Mouse (Mus musculus) spleen, adult 2 months (tissue): Measurements from ENCODE around the gene Cntn4.

Source experiments
- CTCF ChIP-seq: fragments of 200-500 bp; IDR thresholded peaks from 2 replicates; pipeline ENCODE4 v1.5.1; 2011; ENCODE audit warnings: mild to moderate bottlenecking, inconsistent platforms; ENCODE audit not compliant: insufficient read depth, insufficient read length, insufficient replicate concordance; ENCODE audit errors: extremely low read depth
- POLR2A ChIP-seq: fragments of 200-500 bp; IDR thresholded peaks from 2 replicates; pipeline ENCODE4 v1.6.1; 2011; ENCODE audit warnings: low read depth, low read length, inconsistent platforms

DNA sequence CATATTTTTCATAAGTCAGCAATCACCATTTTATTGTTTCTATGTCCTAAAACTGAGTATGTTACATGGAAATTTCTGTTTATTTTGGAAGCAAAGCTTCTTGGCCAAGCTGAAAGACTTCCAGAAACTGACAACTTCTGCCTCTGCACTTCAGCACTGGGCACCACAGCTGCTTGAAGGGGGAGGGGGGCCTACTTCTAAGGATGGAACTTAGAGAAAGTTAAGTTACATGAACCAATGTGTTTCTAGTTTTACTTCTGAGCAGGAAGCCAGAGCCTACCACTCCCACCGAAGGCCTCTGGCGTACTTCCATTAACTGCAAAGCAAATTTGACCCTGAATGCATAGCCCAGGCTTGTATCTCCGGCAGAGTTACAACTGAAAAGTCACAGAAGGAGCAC lies 749.2 kb downstream of the Cntn4 start:
- TF ChIP-seq CTCF, result no peak
- TF ChIP-seq POLR2A, result no peak
